In the genomic region with DNA sequence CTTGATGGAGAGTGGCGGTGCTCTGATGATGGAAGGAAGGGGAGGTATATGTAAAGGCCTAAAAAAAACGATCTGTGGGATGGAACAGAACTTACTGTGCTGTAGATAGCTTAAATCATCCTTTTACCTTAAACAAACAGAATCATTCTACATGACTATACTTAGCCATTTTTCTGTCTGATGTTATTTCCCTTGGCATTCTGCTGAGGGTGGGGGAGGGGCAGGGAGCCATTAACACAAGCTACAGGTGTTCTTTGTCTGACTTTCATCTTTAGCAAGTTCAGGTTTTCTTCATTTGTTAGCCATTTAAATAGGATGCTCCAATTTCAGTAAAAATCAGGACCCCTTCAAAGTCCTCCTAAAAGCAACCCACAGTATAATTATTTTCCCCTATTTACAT, we compare ENCODE assay signal across 37 mouse cellular contexts. TPM values are rescaled to one million over a fixed set of nuclear protein-coding genes. Genes with fewer than 3 reads are reported as not detected.
DNase-seq lines count a peak whose midpoint lies in the region; ATAC-seq and TF ChIP-seq lines count a peak whose summit lies in the region.
"Had no signal": no experiment of that assay in that cellular context is flagged by ENCODE, and none has a peak within 500 bp of the region (broad histone marks: within the 10 kb centered on the region; RNA-seq: fewer than 3 reads in every experiment).

No protein-coding gene starts in this region.

- peak overlapping the region; percentile 1 for H3K4me3 ChIP-seq in megakaryocyte, embryonic 14.5 days (replicated peaks)
- H3K4me3 ChIP-seq in ES-Bruce4 (ENCODE audit: low read depth, low read length): no peak overlapping the region
- H3K4me3 ChIP-seq: embryonic facial prominence, embryonic 12.5 days; gastrocnemius, adult 2 months; liver, embryonic 15.5 days; lung, embryonic 15.5 days; neural tube, embryonic 15.5 days; stomach, embryonic 15.5 days had no signal

- no peaks in the 10 kb centered on the region for H3K27me3 ChIP-seq in megakaryocyte, embryonic 14.5 days (replicated peaks)
- H3K27me3 ChIP-seq in ES-Bruce4 (ENCODE audit: control insufficient read depth, insufficient read depth, low read length, poor library complexity, severe bottlenecking): no peaks in the 10 kb centered on the region
- H3K27me3 ChIP-seq: embryonic facial prominence, embryonic 12.5 days; liver, embryonic 15.5 days; lung, embryonic 15.5 days; neural tube, embryonic 15.5 days; stomach, embryonic 15.5 days had no signal

- H3K27ac ChIP-seq in ES-Bruce4 (ENCODE audit: insufficient read depth, low read length): 0 out of 2 replicates have a peak overlapping the region, but pooled peaks have one; percentile 32
- H3K27ac ChIP-seq: embryonic facial prominence, embryonic 12.5 days; hindbrain, postnatal 0 days; liver, embryonic 15.5 days; lung, embryonic 15.5 days; neural tube, embryonic 15.5 days; stomach, embryonic 15.5 days had no signal

- no peaks in the 10 kb centered on the region for H3K9me3 ChIP-seq in megakaryocyte, embryonic 14.5 days
- no peaks in the 10 kb centered on the region for H3K9me3 ChIP-seq in ES-Bruce4 (replicated peaks; ENCODE audit: control insufficient read depth, insufficient read depth, low read length, poor library complexity, severe bottlenecking)
- H3K9me3 ChIP-seq: embryonic facial prominence, embryonic 12.5 days; liver, embryonic 15.5 days; lung, embryonic 15.5 days; neural tube, embryonic 15.5 days; stomach, embryonic 15.5 days had no signal

- DNase-seq in frontal cortex, postnatal 14 days (ENCODE audit: low spot score in 2 of 2): no peak
- peak; percentile 68 for DNase-seq in induced T-regulatory cell, adult 2 months (ENCODE audit: low read depth)
- no peak for DNase-seq in adrenal gland, adult 18-20 months (ENCODE audit: low spot score in 2 of 2)
- DNase-seq: adrenal gland, postnatal 10 days; cerebellum, adult 9-10 months; embryo, embryonic 11 days; gastrocnemius, adult 2 months; gastrocnemius, postnatal 36 days; heart, adult 18-20 months; kidney, adult 8-10 months; kidney, postnatal 10 days; liver; midbrain, embryonic 14.5 days; right cerebral cortex, postnatal 25 days; thymus, postnatal 36 days had no signal

- no peak for TF ChIP-seq POLR2A in ES-Bruce4 (IDR thresholded peaks at IDR 0.05; ENCODE audit: insufficient read depth, low read length)

- TF ChIP-seq EP300 in ES-Bruce4 (IDR thresholded peaks at IDR 0.05; ENCODE audit: insufficient read depth, low read depth, low read length): no peak

- TF ChIP-seq CTCF in ES-Bruce4 (IDR thresholded peaks at IDR 0.05; ENCODE audit: low read depth, low read length): no peak

- peaks cover 95% of the 10 kb centered on the region for H3K4me1 ChIP-seq in megakaryocyte, embryonic 14.5 days
- peaks cover 3% of the 10 kb centered on the region for H3K4me1 ChIP-seq in ES-Bruce4 (ENCODE audit: control insufficient read depth, insufficient read depth, low read length)

- ATAC-seq in frontal cortex, adult (ENCODE audit: low TSS enrichment): peak; percentile 45
- ATAC-seq in megakaryocyte, adult 5-6 weeks (ENCODE audit: poor library complexity, severe bottlenecking): no peak
- ATAC-seq: forebrain, embryonic 14.5 days; hindbrain, postnatal 0 days; intestine, embryonic 16.5 days had no signal

- H3K36me3 ChIP-seq in megakaryocyte, embryonic 14.5 days (replicated peaks; ENCODE audit: low read length): peaks cover 86% of the 10 kb centered on the region
- H3K36me3 ChIP-seq in ES-Bruce4 (ENCODE audit: control insufficient read depth, insufficient read depth, low read length, poor library complexity, severe bottlenecking): peaks cover 16% of the 10 kb centered on the region

- H3K9ac ChIP-seq in ES-Bruce4 (ENCODE audit: low read depth, poor library complexity, severe bottlenecking): no peak overlapping the region
- H3K9ac ChIP-seq: embryonic facial prominence, embryonic 12.5 days; liver, embryonic 15.5 days; lung, embryonic 15.5 days; neural tube, embryonic 15.5 days; stomach, embryonic 15.5 days had no signal

RNA-seq across cellular contexts. Expression of gene Arpc2, which starts 9.6 kb away (rescaled TPM):
- 817 and 1,833 TPM in 2 replicates for polyA plus RNA-seq in megakaryocyte, embryonic 14.5 days (2012; ENCODE audit: insufficient read depth, low replicate concordance)
- 1,564 and 1,782 TPM in 2 replicates for total RNA-seq in megakaryocyte, adult 5-6 weeks (2015)
- total RNA-seq in megakaryocyte, adult 5-6 weeks (2017): 803 and 834 TPM in 2 replicates
- polyA plus RNA-seq in ES-Bruce4 (2011; ENCODE audit: insufficient read depth, insufficient read length, low read depth, missing spikeins): 282 and 284 TPM in 2 replicates
- total RNA-seq in adrenal gland, adult 18-20 months (2021): 100 to 1,000 TPM; 174 to 191 TPM

RNA-seq across cellular contexts. Expression of gene Gpbar1, which starts 32.8 kb away (rescaled TPM):
- polyA plus RNA-seq in megakaryocyte, embryonic 14.5 days (2012; ENCODE audit: insufficient read depth, low replicate concordance): 0.28 TPM in 1 of 2 replicates, not detected in the other
- not detected in 2 replicates for total RNA-seq in megakaryocyte, adult 5-6 weeks (2015)
- total RNA-seq in megakaryocyte, adult 5-6 weeks (2017): not detected in 2 replicates
- polyA plus RNA-seq in ES-Bruce4 (2011; ENCODE audit: insufficient read depth, insufficient read length, low read depth, missing spikeins): not detected in 2 replicates
- not detected for total RNA-seq in adrenal gland, adult 18-20 months (2021)
- total RNA-seq: gastrocnemius, adult 2 months; gastrocnemius, postnatal 36 days; heart, adult 18-20 months; heart, postnatal 25 days; hindbrain, postnatal 0 days; layer of hippocampus, postnatal 10 days; left cerebral cortex, adult 18-20 months; left cerebral cortex, postnatal 14 days had no signal
- polyA plus RNA-seq: embryonic facial prominence, embryonic 12.5 days; hindbrain, embryonic 11.5 days; hindbrain, postnatal 0 days; neural tube, embryonic 15.5 days had no signal

RNA-seq across cellular contexts. Expression of gene Aamp, which starts 39.0 kb away (rescaled TPM):
- polyA plus RNA-seq in megakaryocyte, embryonic 14.5 days (2012; ENCODE audit: insufficient read depth, low replicate concordance): 180 and 228 TPM in 2 replicates
- 27.8 and 33.6 TPM in 2 replicates for total RNA-seq in megakaryocyte, adult 5-6 weeks (2015)
- 48.2 and 59.5 TPM in 2 replicates for total RNA-seq in megakaryocyte, adult 5-6 weeks (2017)
- polyA plus RNA-seq in ES-Bruce4 (2011; ENCODE audit: insufficient read depth, insufficient read length, low read depth, missing spikeins): 96.3 and 103 TPM in 2 replicates
- total RNA-seq in adrenal gland, adult 18-20 months (2021): 100 to 1,000 TPM; 158 to 197 TPM

RNA-seq across cellular contexts. Expression of gene Pnkd, which starts 39.2 kb away (rescaled TPM):
- polyA plus RNA-seq in megakaryocyte, embryonic 14.5 days (2012; ENCODE audit: insufficient read depth, low replicate concordance): 113 and 116 TPM in 2 replicates
- total RNA-seq in megakaryocyte, adult 5-6 weeks (2015): 23.5 and 23.6 TPM in 2 replicates
- 7.7 and 8.9 TPM in 2 replicates for total RNA-seq in megakaryocyte, adult 5-6 weeks (2017)
- polyA plus RNA-seq in ES-Bruce4 (2011; ENCODE audit: insufficient read depth, insufficient read length, low read depth, missing spikeins): 40.9 and 43.6 TPM in 2 replicates
- 10 to 100 TPM; 68.2 to 83.0 TPM for total RNA-seq in adrenal gland, adult 18-20 months (2021)

RNA-seq across cellular contexts. Expression of gene Cxcr1, which starts 51.1 kb away (rescaled TPM):
- not detected in 2 replicates for polyA plus RNA-seq in megakaryocyte, embryonic 14.5 days (2012; ENCODE audit: insufficient read depth, low replicate concordance)
- total RNA-seq in megakaryocyte, adult 5-6 weeks (2015): 0.20 and 0.87 TPM in 2 replicates
- total RNA-seq in megakaryocyte, adult 5-6 weeks (2017): 0.18 TPM in 1 of 2 replicates, not detected in the other
- polyA plus RNA-seq in ES-Bruce4 (2011; ENCODE audit: insufficient read depth, insufficient read length, low read depth, missing spikeins): not detected in 2 replicates
- not detected for total RNA-seq in adrenal gland, adult 18-20 months (2021)
- total RNA-seq: adrenal gland, postnatal 10 days; gastrocnemius, adult 2 months; gastrocnemius, postnatal 36 days; heart, adult 18-20 months; heart, postnatal 25 days; hindbrain, postnatal 0 days; layer of hippocampus, postnatal 10 days; left cerebral cortex, adult 18-20 months; left cerebral cortex, postnatal 14 days; megakaryocyte-erythroid progenitor cell, adult 5-6 weeks had no signal
- polyA plus RNA-seq: embryonic facial prominence, embryonic 12.5 days; forebrain, embryonic 14.5 days; frontal cortex, adult 2 months; heart, embryonic 11.5 days; hindbrain, postnatal 0 days; intestine, embryonic 16.5 days; large intestine, adult 2 months; limb, embryonic 11.5 days; liver, embryonic 15.5 days; lung, embryonic 15.5 days; midbrain, embryonic 14.5 days; neural tube, embryonic 15.5 days; stomach, embryonic 15.5 days had no signal

Comparison
In these comparisons a context has a peak if more than half of its experiments do, and no peak if none do; other contexts are left out.
1. RNA of gene Arpc2, which starts 9.6 kb away (total RNA-seq): 803 to 1,782 TPM in megakaryocyte, adult 5-6 weeks; 174 to 191 TPM in adrenal gland, adult 18-20 months; every median in the first group is over 4 times any median in the second.